Mouse (Mus musculus) R1 (cell line): Measurements from ENCODE around the gene Scaf1.
"Not testable (repeated sequence)": the region's sequence is repeated elsewhere in the genome, so short reads cannot be mapped to it uniquely, and the experiment has no call there.

Experiments used
- DNase-seq: peaks from one replicate; pipeline ENCODE4 v3.0.0-alpha.2; 2018; ENCODE audit warnings: low read depth, low spot score

Gene Scaf1

GRCm38 (mm10) chr7:45045741-45046140 is 29.6 kb upstream of the Scaf1 start:
- DNase-seq: no peak

GRCm38 (mm10) chr7:45043307-45043706 is 27.1 kb upstream of the Scaf1 start:
- DNase-seq: no peak

- DNase-seq: no peak
Observed at GRCm38 (mm10) chr7:45040851-45041250, 24.7 kb upstream of the Scaf1 start.

GRCm38 (mm10) chr7:45038411-45038810 is 22.2 kb upstream of the Scaf1 start:
- DNase-seq: no peak

GRCm38 (mm10) chr7:45037720-45038361 is 21.7 kb upstream of the Scaf1 start:
- DNase-seq: peak; percentile 84

- no peak for DNase-seq
Observed at GRCm38 (mm10) chr7:45036702-45037101, 20.5 kb upstream of the Scaf1 start.

GRCm38 (mm10) chr7:45035631-45036030 is 19.5 kb upstream of the Scaf1 start:
- no peak for DNase-seq

GRCm38 (mm10) chr7:45033722-45034359 is 17.7 kb upstream of the Scaf1 start:
- no peak for DNase-seq

GRCm38 (mm10) chr7:45030857-45031256 is 14.7 kb upstream of the Scaf1 start:
- no peak for DNase-seq

GRCm38 (mm10) chr7:45029995-45030394 is 13.8 kb upstream of the Scaf1 start:
- no peak for DNase-seq

- no peak for DNase-seq
Observed at GRCm38 (mm10) chr7:45028351-45028750, 12.2 kb upstream of the Scaf1 start.

- no peak for DNase-seq
Observed at GRCm38 (mm10) chr7:45027761-45028160, 11.6 kb upstream of the Scaf1 start.

GRCm38 (mm10) chr7:45026256-45026655 is 10.1 kb upstream of the Scaf1 start:
- DNase-seq: no peak

GRCm38 (mm10) chr7:45025601-45026220 is 9.5 kb upstream of the Scaf1 start:
- DNase-seq: no peak

- peak; percentile 59 for DNase-seq
Observed at GRCm38 (mm10) chr7:45024281-45025248, 8.4 kb upstream of the Scaf1 start.

- not testable (repeated sequence) for DNase-seq
Observed at GRCm38 (mm10) chr7:45023711-45024110, 7.5 kb upstream of the Scaf1 start.

- no peak for DNase-seq
Observed at GRCm38 (mm10) chr7:45020225-45020624, 4.1 kb upstream of the Scaf1 start.

- DNase-seq: peak; percentile 89
Observed at GRCm38 (mm10) chr7:45019031-45019571, 2.9 kb upstream of the Scaf1 start.

GRCm38 (mm10) chr7:45017242-45018061 is 1.3 kb upstream of the Scaf1 start, which contains the start of gene Rras:
Gene Rras (plus strand): TSS chr7:45017961.
- peak; percentile 100 for DNase-seq

GRCm38 (mm10) chr7:45016761-45017160 is 598 bp upstream of the Scaf1 start:
- no peak for DNase-seq
